Mouse (Mus musculus) naive thymus-derived CD4-positive, alpha-beta T cell, adult 2 months (primary cell): ENCODE measurements around the gene Scn8a.
A peak's percentile ranks its signal among the peaks of the same experiment; 100 is the strongest.
"Not testable (repeated sequence)": the region's sequence is repeated elsewhere in the genome, so short reads cannot be mapped to it uniquely, and the experiment has no call there.

ENCODE experiments used
- DNase-seq: peaks from one replicate; pipeline ENCODE4 v3.0.0-alpha.2; 2011; ENCODE audit warnings: low read depth

The Scn8a gene

DNA sequence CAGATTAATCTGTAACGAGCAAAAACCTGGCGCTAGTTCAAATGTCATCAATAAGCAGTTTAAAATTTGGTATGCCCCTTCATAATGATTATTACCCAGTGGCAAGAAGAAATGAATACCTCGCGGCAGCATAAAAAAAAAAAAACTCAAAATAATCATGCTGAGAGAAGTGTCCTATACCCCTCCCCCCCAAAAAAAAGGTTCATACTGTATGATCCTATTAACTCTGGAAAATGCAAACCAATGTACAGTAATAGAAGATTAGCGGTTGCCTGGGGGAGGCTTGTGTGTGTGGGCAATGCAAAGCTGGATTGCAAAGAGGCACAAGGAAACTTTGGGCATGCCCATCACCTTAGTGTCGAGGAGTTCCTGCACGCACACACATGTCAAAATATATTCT lies at the start of gene Scn8a:
Gene Scn8a (plus strand): TSS at position 301 of the 400 bp plus-strand sequence.
- no peak for DNase-seq

DNA sequence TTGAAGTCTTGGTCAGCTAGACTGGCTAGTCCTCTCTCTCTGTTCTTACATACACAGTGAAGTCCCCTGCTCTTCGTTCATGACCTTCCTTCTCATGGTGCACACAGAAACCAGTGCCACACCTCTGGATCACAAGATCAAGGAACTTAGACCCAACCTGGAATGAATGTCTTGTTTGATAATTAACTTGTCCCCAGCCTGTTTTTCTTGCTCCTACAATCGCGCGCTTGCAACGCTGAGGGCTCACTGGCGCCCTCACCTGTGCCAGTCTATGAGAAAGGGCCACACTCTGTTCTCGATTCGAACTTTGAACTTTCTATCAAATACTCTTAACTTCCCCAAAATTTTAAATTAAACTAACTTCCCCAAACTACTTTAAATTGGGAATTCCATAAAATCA lies 47.8 kb upstream of the Scn8a start:
- DNase-seq, result peak; percentile 35

DNA sequence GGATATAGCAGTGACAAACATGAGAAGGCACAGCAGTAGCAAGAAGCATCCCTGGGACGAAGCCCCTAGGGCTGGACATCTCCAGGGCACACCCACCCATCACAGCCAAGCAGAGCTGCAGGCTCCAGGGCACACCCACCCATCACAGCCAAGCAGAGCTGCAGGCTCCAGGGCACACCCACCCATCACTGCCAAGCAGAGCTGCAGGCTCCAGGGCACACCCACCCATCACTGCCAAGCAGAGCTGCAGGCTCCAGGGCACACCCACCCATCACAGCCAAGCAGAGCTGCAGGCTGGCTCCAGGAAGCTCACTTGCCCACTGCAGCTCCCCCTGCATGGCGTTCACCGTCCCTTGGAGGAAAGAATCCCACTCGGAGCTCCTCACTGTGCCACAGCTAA lies 47.3 kb upstream of the Scn8a start:
- not testable (repeated sequence) for DNase-seq

DNA sequence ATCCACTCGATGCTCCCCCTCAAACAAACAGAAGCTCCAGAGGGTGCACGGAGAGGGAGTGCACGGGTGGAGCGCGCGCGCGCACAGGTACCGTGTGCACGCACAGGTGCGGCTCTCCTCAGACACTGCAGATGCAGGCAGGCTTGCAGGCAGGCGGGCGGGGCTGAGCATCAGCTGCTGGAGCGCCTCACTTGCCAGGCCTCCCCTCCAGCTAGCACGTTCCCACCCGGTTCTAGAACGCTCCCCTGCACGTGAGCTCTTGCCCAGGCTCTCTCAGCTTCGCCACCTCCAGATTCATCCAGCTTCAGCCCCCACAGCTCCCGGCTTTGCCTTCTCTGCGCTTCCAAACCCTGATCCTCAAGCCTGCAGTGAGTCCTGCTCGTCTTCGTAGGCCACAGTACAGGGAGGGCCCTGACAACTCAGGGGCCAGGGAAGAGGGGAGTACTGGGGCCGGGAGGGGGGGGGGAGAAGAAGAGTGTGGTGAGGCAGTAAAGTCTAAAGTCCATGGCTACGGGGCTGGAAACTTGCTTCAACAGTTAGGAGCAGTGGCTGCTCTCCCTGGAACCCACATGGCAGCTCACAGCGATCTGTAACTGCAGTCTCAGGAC lies 44.3 kb upstream of the Scn8a start:
- no peak for DNase-seq

DNA sequence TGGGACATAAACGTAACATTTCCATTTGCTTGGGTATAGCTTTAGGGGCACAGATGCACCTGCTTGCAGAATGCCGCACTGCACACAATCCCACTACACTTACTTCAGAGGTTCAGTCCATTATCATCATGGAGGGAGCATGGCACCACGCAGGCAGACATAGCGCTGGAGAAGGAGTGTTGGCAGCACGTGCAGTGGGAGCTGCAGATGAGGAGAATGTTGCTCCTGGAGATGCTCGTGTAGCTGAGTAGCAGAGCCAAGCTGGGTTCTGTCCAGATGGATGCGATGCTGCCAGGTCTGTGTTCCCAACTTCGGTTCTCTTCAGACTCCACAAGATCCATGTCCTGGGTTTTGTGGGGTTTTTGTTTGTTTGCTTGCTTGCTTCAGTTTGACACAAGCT lies 43.6 kb upstream of the Scn8a start:
- no peak for DNase-seq

DNA sequence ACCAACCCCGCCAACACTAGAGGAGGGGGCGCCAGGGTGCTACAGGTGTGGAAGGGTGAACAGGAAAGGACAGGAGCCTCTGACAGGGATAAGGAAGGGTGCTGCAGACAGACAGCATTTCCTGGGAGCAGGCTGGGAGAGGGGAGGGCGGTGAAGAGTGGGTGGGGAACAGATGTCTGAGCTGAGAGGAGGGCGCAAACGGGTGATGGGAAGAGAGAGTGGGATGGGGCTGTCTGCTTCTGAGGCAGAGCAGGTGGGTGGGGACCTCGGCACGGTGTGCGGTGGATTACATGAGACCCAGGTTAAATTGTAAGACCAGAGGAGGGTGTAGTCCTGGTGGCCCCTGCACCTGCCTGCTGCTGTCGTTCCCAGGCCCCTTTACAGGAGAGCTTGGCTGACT lies 39.9 kb upstream of the Scn8a start:
- no peak for DNase-seq

DNA sequence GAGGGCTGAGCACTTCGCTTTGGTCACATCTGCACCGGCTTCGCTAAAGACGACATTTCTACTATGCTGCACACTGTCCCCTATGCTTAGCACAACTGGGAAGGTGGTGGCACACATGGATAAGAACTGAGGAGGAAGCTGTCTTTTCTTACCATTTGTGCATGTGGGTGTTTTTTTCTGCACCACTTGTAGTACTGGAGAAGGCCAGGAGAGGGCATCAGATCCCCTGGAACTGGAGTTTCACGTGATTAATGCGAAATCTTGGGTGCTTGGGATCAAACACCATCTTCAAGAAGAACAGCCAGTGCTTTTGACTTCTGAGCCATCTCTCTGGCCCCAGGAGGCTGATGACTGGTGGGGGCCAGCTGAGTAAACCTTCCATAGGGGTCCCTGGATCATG lies 39.0 kb upstream of the Scn8a start:
- DNase-seq, result peak; percentile 69

DNA sequence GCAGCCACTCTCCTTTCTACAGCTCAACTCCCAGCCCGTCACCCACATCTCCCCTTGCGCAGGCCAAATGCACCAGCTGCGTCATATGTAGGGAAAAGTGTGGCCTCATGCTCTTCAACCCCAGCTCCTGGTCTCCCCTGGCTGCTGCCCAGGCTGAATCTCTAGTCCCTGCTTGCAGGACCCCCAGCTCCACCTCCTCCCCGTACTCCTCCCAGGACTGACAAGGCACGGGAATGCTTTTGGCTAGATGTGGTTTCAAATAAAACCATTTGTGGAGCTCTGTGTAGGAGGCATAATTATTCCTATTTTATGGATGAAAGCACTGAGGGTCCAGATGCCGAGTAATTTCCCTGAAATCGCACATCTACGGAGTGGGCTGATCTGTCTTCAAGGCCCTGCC lies 37.5 kb upstream of the Scn8a start:
- no peak for DNase-seq

DNA sequence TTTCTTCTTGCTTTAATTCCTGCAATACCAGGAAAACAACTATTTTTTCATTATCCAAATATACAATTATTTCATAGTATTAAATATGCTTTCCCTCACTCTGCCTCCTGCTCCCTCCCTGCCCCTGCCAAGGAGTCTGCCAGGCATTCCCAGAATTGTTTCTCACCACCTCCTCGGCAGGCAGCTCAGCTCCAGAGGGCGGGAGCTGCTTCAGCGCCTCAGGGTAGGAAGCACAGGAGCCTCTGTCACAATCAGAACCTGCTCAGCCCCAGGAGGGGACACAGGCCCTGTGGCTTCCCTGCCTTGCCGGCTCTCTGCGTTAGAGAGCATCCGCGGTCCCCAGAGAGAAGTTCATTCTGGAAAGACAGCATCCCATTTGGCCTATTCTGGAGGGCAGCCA lies 36.9 kb upstream of the Scn8a start:
- no peak for DNase-seq

DNA sequence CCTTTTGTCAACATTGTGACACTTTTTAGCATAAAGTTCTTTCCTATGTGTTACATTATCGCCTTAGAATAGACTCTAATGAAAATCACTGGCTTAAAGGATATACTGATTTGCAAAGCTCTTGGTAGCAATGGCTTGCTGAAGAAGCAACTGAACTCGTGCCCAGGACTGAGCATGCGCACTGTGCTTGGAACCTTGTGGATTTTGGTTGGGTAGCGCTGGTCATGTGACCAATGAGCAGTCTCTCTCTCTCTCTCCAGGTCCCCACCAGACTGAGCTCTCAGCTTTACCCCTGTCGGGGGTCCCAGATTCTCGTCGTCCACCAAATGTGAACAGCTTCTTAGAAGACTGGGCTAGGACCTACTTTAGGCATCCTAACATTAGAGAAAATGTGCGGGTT lies 32.9 kb upstream of the Scn8a start:
- no peak for DNase-seq

DNA sequence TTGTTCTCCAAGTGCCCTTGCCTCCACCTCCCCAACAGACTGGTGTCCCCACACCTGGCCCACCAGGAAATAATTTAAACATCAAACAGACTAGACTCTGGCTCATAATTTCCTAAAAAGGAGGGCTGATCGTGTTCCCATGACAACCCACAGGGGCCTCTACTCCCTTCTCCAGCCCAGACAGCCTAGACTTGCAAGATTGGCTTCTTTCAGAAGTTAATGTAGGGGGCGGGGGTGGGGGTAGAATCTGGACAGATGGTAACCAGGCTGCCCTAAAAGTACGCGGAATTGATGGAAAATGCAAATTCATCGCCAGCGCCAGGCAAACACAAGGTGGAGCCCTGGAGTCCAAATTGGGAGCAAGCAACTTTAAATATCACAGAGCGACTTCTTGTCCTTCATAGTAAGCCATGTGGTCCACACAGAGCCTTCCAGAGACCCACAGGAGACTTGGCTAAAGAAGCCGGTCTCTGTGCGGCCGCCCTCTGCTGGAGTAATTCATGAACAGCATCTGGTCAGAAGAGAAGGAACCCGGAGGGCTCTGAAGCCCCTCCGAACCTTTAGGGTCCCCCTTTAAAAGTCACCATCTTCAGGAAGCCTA lies 31.0 kb upstream of the Scn8a start:
- DNase-seq, result peak; percentile 55

DNA sequence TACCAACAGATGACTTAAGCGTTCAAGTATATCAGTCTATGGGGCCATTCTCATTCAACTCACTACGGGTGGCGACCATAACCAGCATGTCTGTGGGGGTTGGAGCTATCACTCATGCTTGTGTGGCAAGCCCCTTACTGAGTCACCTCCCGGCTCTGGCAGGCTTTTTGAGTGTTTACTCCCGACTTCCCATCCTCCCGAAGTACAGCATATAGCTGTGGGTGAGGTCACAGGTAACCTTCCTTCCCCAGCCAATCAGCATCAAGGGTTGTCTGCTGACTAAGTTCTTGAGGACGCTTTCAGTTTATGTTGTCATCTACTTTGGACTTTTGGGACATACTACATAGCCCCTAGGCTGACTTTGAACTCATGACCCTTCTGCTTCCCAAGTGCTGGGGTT lies 25.3 kb upstream of the Scn8a start:
- no peak for DNase-seq

DNA sequence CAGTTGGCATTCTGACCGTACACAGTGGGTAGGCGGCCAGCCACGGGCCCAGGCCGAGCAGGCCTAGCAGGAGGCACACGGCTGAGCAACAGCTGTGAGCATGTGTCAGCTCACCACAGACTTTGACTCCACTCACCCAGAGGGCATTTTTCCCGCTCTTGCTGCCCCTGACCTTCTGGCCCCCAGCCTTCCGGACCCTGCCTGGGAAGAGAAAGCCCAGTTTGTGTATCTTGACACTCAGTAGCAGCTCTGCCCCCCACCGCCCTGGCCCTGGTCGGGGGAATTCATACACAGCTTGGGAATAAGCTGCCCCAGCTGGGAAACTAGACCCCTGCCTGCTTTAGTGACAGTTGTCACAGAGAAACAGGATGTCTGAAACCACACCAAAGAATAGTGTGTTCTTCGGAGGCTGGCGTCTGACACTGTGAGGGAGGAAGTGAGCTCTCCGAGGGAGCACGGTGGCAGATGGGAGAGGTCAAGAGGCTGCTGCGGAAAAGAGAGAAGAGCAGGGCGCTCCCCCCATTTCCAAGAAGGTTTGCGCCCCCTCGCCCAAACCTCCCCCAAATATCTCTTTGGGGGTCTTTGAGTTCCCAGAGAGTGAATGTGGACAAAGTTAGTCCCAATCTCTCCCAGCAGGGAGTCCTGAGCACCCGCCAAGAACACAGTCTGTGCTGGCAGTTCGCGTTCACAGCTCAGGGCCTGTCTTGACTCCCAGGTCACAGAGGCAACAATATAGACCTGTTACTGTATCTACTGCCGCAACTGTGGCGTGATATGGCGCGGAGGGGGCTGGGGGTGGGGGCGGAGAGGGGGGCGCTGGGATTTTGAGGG lies 24.4 kb upstream of the Scn8a start:
- DNase-seq, result peak; percentile 88

DNA sequence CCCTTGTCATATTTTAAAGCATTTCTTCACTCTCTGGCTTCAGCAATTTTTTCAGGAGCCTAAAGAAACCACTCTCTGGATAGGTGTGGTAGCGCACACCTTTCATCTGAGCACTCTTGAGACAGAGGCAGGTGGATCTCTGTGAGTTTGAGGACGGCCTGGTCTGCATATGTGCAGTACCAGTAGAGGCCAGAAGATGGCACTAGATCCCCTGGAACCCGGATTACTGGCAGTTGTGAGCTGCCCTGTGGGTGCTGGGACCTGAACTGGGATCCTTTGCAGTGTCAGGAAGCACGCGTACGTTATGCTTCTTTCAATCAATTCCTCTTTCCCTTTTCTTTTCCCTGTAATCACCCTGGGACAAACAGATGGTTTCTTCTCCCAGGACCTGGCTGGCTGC lies 22.5 kb upstream of the Scn8a start:
- DNase-seq, result no peak

DNA sequence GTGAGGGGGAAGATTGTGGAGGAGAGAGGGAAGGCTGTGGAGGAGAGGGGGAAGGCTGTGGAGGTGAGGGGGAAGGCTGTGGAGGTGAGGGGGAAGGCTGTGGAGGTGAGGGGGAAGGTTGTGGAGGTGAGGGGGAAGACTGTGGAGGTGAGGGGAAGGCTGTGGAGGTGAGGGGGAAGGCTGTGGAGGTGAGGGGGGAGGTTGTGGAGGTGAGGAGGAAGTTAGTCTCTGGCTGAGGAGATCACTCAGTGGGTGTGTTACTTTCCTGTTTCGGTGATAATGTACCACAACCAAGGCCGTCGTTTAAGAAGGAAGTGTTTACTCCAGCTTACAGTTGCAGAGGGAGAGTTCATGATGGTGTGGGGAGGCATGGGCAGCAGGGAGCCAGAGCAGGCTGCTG lies 12.1 kb upstream of the Scn8a start:
- no peak for DNase-seq

DNA sequence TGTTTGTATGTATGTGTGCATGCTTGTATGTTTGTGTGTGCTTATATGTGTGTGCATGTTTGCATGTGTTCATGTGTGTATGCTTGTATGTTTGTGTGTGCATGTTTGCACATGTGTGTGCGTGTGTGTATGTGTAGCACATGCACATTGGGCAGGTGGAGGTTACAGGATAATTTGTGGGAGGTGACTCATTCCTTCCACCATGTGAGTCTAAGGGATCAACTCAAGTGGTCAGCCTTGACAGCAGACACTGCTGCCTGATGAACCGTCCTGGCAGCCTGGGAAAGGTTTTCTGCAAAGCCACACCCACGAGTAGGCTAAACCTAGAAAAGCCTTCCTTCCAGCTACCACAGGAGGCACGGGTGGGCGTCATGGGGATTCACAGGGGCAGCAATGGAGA lies 8.8 kb upstream of the Scn8a start:
- no peak for DNase-seq

DNA sequence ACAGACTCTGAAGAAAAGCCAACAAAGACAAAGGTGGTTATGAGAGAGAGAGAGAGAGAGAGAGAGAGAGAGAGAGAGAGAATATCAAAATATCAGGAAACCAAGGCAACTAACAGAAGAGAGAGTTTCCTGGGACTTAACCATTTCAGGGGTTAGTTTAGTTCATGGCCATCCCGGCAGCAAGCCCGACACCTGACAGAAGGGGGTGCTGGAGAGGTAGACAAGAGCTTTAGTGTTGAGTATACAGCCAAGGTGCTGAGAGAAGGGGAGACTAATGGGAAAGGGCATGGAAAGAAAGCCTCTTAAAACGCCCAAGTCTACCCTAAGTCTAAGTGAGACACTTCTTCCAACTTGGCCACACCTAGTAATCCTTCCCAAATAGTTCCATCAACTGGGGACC lies 4.1 kb upstream of the Scn8a start:
- no peak for DNase-seq

DNA sequence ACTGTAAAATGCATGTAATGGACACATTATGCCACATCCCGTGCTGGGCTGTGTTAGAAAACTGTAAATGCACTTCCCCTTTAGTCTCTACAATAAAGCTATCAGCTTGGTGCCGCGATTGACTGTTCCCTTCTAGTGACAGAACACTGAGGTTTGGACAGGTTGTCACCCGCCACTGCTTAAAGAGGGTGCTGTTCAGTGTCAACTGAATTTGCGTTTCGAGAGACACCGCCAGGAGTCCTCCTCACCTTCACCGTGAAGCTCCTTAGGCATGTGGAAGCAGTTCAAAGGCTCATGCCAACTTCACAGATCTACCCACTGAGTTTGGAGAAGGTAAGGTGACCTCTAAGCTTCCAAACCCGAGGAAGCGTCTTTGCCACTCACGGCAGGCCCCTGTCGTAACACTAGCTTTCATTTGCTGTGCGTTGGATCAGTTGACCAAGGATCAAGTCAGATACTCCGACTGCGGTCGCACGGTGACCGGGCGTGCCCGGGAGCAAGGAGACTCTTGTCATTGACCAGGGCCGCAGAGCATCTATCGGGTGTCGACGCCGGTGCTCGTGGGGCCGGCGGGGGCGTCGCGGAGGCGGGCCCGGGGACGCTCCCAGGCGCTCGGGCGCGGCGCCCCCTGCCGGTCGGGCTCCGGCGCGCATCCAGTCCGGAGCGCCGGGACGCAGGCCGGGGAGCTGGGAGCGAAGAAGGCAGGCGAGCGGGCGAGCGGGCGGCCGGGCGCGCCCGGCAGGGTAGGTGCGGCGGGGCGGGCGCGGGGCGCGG lies 530 bp downstream of the Scn8a start:
- DNase-seq, result peak; percentile 58

DNA sequence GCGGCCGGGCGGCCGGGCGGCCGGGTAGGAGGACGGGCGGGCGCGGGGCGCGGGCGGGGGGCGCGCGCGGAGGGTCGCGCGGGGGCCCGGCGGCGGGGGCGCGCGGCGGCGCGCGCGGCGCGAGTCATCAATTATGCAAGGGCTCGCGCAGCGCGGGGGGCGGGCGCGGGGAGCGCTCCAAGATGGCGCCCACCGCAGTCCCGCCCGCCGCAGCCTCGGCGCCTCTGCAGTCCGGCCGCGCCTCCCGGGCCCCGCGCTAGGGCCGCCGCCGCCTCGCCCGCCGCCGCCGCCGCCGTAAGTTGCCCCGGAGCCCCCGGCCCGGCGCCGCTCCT lies 1.1 kb downstream of the Scn8a start:
- DNase-seq, result no peak

DNA sequence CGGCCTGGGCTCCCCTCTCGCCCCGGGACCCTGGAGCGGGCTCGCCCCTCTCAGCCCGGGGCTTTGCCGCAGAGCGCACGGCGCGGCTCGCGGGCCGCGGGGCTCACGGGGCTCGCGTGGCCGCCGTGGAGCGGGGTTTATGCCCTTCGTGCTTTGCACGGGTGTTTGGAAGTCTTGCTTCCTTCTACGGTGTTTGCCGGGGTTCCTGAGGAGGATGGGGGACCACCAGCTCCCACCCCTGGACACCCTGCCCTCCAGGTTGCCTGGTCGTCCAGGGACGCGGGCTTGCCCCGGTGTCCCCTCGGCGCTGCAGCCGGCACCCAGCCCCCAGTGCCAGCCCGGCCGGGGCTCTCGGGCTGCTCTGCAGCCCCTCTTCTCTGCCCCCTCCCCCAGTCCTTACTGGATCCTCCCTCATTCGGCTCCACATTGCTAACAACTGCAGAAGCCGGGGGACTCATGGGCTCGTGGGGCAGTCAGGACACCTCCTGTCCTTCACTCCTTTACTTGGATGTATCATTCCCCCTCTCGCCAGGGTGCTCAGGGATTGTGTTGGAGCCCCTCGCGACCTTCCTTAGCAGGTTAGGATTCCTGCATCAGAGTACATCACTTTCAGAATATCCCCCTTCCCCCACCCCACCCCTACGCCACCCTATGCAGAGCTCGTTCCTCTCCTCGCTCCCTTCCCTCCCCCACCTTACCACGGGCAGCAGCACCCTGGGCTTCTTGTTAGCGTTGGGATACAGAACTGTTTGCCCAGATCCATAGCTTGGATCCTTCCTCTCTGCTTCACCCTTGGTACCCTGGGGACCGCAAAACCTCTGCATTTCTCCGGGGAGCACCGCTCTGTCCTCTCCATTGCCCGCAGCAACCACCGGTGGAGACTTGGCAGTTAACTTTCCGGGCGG lies 1.7 kb downstream of the Scn8a start:
- no peak for DNase-seq

DNA sequence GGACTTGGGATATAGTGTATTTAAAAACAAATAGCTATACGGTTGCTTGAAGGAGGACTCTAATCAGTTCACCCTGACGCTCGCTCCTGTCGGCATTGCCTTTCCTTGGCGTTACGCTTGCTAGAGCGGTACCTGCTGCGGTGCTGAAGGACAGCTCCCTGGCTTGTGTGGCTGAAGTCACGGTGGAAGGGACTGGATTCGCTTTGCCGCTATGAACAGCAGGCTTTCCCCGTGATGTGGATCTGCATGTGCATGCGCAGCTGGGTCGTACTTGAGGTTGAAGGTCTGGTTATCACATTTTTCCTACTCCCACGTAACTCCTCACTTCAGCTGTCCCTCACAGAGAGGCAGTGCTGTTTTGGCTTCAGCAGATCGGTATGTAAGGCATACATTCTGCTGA lies 3.5 kb downstream of the Scn8a start:
- DNase-seq, result peak; percentile 84

DNA sequence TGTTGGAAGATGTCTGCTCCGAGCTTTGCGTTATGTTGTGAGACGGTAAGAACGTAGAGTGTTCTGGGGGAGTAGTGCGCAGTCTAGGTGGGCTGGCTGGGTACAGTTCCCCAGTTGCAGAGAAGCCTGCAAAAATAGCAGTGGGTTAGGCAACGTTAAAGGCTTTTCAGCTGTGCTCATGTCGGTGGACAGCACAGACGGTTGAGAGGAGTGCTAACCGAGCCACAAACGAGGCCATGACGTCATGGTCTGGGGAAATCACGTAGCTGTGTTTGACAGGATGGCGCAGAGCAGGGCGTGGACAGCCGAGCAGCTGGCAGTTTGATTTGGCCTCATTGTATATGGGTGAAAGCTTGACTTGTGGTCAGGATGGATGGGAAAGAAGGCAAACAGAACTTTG lies 9.4 kb downstream of the Scn8a start:
- DNase-seq, result no peak
